Mouse (Mus musculus) cerebral cortex, adult 2 months (tissue): Measurements from ENCODE around the gene Hpcal1.

Experiments
- WGBS: fragments of 180-500 bp; shearing (Covaris S2); methylation state at CpG from one replicate; pipeline ENCODE4 v1.1.7; 2018; 5-methylcytosine and 5-hydroxymethylcytosine counted together

Hpcal1 gene

GRCm38 (mm10) chr12:17690564-17691281 lies at the start of gene Hpcal1:
Hpcal1 (plus strand) TSS chr12:17690856.
- WGBS: under 1% methylated on average over 72 of the region's 72 CpGs

GRCm38 (mm10) chr12:17641269-17641668 lies 49.4 kb upstream of the Hpcal1 start:
- WGBS: 89% methylated on average over 4 of the region's 4 CpGs

- 86% methylated on average over 12 of the region's 12 CpGs for WGBS
Measured at GRCm38 (mm10) chr12:17644385-17645222, 46.1 kb upstream of the Hpcal1 start.

GRCm38 (mm10) chr12:17646457-17646856 lies 44.2 kb upstream of the Hpcal1 start:
- 59% methylated on average over 6 of the region's 6 CpGs for WGBS

GRCm38 (mm10) chr12:17651223-17652095 lies 39.2 kb upstream of the Hpcal1 start:
- 72% methylated on average over 7 of the region's 7 CpGs for WGBS

GRCm38 (mm10) chr12:17652216-17653050 lies 38.2 kb upstream of the Hpcal1 start:
- WGBS: 20% methylated on average over 8 of the region's 8 CpGs

GRCm38 (mm10) chr12:17653051-17653783 lies 37.4 kb upstream of the Hpcal1 start:
- 95% methylated on average over 3 of the region's 3 CpGs for WGBS

- WGBS: 91% methylated on average over 7 of the region's 7 CpGs
Measured at GRCm38 (mm10) chr12:17657561-17658195, 33.0 kb upstream of the Hpcal1 start.

GRCm38 (mm10) chr12:17658521-17658920 lies 32.1 kb upstream of the Hpcal1 start:
- WGBS: 87% methylated on average over 5 of the region's 5 CpGs

GRCm38 (mm10) chr12:17661483-17661920 lies 29.2 kb upstream of the Hpcal1 start:
- WGBS: 27% methylated on average over 4 of the region's 4 CpGs

- WGBS: 86% methylated on average over 9 of the region's 9 CpGs
Measured at GRCm38 (mm10) chr12:17663991-17664635, 26.5 kb upstream of the Hpcal1 start.

- 71% methylated on average over 7 of the region's 7 CpGs for WGBS
Measured at GRCm38 (mm10) chr12:17665906-17666326, 24.7 kb upstream of the Hpcal1 start.

- 81% methylated on average over 2 of the region's 2 CpGs for WGBS
Measured at GRCm38 (mm10) chr12:17666616-17667015, 24.0 kb upstream of the Hpcal1 start.

GRCm38 (mm10) chr12:17673729-17674128 lies 16.9 kb upstream of the Hpcal1 start:
- WGBS: 70% methylated on average over 7 of the region's 7 CpGs

- WGBS: 71% methylated on average over 6 of the region's 6 CpGs
Measured at GRCm38 (mm10) chr12:17674182-17674812, 16.4 kb upstream of the Hpcal1 start.

- 83% methylated on average over 2 of the region's 2 CpGs for WGBS
Measured at GRCm38 (mm10) chr12:17677743-17678142, 12.9 kb upstream of the Hpcal1 start.

GRCm38 (mm10) chr12:17679571-17679970 lies 11.1 kb upstream of the Hpcal1 start:
- WGBS: 87% methylated on average over 4 of the region's 4 CpGs

- WGBS: 87% methylated on average over 2 of the region's 2 CpGs
Measured at GRCm38 (mm10) chr12:17682161-17682560, 8.5 kb upstream of the Hpcal1 start.

GRCm38 (mm10) chr12:17684315-17684714 lies 6.3 kb upstream of the Hpcal1 start:
- 95% methylated on average over 1 of the region's 1 CpGs for WGBS
